Mouse (Mus musculus) hindbrain, embryonic 12.5 days (tissue): Measurements from ENCODE around the gene Antxr1. TPM values are rescaled to one million over a fixed set of nuclear protein-coding genes. Genes with fewer than 3 reads are reported as not detected.
A peak's percentile ranks its signal among the peaks of the same experiment; 100 is the strongest.
"Not testable (repeated sequence)": the region's sequence is repeated elsewhere in the genome, so short reads cannot be mapped to it uniquely, and the experiment has no call there.

Source experiments
- ATAC-seq: fragments of 200-750 bp; cut with Nextera tagmentation; 2 replicates; pipeline ENCODE4 v1.8.0; 2017; ENCODE audit warnings: moderate TSS enrichment; ENCODE audit not compliant: low FRiP score
- H3K27ac ChIP-seq: fragments of 300-500 bp; sonication (generic); 2 replicates; pipeline ENCODE4 v1.5.1; 2016; ENCODE audit warnings: mild to moderate bottlenecking
- H3K27me3 ChIP-seq: fragments of 300-500 bp; sonication (generic); 2 replicates; pipeline ENCODE4 v1.6.1; 2016; ENCODE audit warnings: mild to moderate bottlenecking
- H3K36me3 ChIP-seq: fragments of 300-500 bp; sonication (generic); 2 replicates; pipeline ENCODE4 v1.6.1; 2016; ENCODE audit warnings: mild to moderate bottlenecking
- H3K4me1 ChIP-seq: fragments of 300-500 bp; sonication (generic); 2 replicates; pipeline ENCODE4 v1.6.1; 2016
- H3K4me2 ChIP-seq: fragments of 300-500 bp; sonication (generic); replicated peaks from 2 replicates; pipeline ENCODE4 v1.6.1; 2016; ENCODE audit warnings: mild to moderate bottlenecking
- H3K4me3 ChIP-seq: fragments of 300-500 bp; sonication (generic); 2 replicates; pipeline ENCODE4 v1.5.1; 2016; ENCODE audit warnings: mild to moderate bottlenecking
- H3K9ac ChIP-seq: fragments of 300-500 bp; sonication (generic); 2 replicates; pipeline ENCODE4 v1.6.1; 2016; ENCODE audit warnings: mild to moderate bottlenecking, moderate library complexity
- H3K9me3 ChIP-seq: fragments of 300-500 bp; sonication (generic); replicated peaks from 2 replicates; pipeline ENCODE4 v1.6.1; 2016; ENCODE audit warnings: mild to moderate bottlenecking
- WGBS: fragments of 180-500 bp; shearing (Covaris S2); methylation state at CpG from one replicate; pipeline ENCODE4 v1.1.7; 2016; 5-methylcytosine and 5-hydroxymethylcytosine counted together
- polyA plus RNA-seq: library from polyadenylated mRNA; unstranded; fragments of >200 nt; fragmentation: Nextera tagmentation; extraction: Ambion mirVana; gene quantifications from 2 replicates; pipeline ENCODE4 v1.2.1, GENCODE M21; 2016

Gene Antxr1
- polyA plus RNA-seq, 1 experiment from 2014 or later, result 5.0 TPM

DNA sequence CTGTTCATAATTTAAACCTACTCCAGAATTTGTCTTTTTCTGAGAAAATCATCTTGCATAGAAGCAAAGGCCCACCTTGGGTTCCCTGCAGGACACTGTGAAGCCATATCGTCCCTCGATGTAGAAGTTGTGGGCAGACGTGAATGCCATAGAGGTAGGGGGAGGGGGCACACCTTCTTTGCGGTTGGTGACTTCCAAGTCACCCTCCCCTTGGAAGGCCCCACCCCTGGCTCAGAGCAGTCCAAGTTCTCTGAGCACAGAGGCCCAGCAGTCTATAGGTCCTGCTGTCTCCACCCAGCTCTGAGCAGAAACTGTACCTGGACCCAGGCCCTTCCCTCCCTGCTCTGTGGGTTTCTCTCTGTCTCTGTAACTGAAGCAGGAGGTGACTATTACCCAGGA is 233.7 kb downstream of the Antxr1 start:
- Histone ChIP-seq H3K4me3 (no peak overlapping the region), H3K4me2 (no peak overlapping the region), H3K36me3 (no peaks in the 10 kb centered on the region), H3K9me3 (no peaks in the 10 kb centered on the region), H3K4me1 (peaks cover 18% of the 10 kb centered on the region), H3K27me3 (no peaks in the 10 kb centered on the region), H3K9ac (0 out of 2 replicates have a peak overlapping the region, but pooled peaks have one; percentile 2), H3K27ac (no peak overlapping the region)
- 28% methylated on average over 4 of the region's 4 CpGs for WGBS
- ATAC-seq, result peak; percentile 49; the same call in 1 of the 2 replicates

DNA sequence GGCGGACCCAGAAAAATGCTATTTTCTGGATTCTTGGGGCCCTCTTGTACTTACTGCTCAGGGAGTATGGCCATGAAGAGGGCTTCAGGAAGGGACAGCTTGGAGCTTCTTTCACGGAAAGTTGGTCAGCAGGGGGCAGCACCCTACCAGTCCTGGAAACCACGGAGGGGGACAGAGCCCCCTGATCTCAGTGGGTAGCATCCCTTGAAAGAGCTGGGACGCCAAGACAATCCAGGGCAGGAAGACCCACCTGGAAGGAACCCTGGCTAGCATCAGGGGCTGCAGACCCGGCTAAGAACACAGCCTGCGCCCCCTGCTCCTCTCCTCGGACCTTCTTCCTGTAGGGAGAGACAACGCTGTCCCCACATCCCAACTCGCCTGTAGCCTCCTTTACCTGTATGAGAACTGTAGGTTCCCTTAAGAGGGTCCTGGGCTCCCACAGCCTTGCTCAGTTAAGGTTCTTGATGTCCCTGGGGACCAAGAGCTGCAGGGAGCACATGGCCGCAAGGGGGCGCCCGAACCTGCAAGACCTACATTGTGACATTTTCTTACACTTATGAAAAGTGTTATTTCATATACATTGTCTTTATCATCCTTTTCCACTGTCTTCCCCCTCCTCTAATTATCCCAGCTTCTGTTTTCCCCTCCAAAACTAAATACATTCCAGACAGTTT is 234.2 kb downstream of the Antxr1 start:
- no peak overlapping the region for H3K27ac ChIP-seq
- peak overlapping the region; percentile 53; the same call in 1 of the 2 replicates for H3K9ac ChIP-seq

DNA sequence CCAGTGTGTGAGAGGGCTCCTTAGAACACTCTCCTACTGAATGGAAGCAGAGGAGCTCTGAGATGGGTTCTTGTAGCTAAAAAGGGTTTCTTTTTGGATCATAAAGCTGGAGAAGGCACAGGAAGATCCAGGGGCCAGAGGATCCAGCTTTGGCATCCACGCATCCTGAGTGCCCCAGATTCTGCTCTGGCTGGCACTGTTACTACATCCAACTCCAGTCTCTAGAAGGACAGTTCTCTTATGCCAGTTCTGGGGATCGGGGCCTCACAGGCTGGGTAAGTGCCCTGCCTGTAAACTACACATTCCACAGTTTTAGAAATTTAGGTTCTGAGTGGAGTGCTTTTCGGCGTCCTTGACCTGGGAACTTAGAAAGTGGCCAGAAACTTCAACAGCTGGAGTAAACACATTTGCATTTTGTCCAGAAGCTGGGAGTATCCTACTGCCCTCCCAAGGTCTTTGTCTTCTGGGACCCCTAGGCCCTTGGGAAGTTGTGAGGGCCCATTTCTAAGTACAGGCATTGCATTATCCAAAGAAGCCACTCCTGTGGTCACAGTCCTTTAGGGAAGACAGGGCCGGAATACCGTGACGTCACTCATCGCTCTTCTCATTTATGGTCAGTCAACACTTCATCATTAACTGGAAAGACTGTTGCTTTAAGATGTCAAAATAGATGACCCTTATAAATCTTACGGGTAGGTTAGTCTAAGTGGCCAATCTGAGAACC is 235.2 kb downstream of the Antxr1 start:
- peaks cover 18% of the 10 kb centered on the region for H3K4me1 ChIP-seq
- H3K4me2 ChIP-seq, result no peak overlapping the region
- 87% methylated on average over 9 of the region's 9 CpGs for WGBS
- H3K9ac ChIP-seq, result no peak overlapping the region
- no peaks in the 10 kb centered on the region for H3K27me3 ChIP-seq
- no peaks in the 10 kb centered on the region for H3K36me3 ChIP-seq
- ATAC-seq, result no peak
- no peak overlapping the region for H3K4me3 ChIP-seq
- H3K27ac ChIP-seq, result no peak overlapping the region
- no peaks in the 10 kb centered on the region for H3K9me3 ChIP-seq

More for the DNA sequence above, 234.2 kb downstream of the Antxr1 start:
- ATAC-seq, result peak; percentile 47
- Histone ChIP-seq H3K9me3 (no peaks in the 10 kb centered on the region), H3K27me3 (no peaks in the 10 kb centered on the region), H3K4me3 (peak overlapping the region; percentile 22), H3K4me1 (peaks cover 18% of the 10 kb centered on the region), H3K36me3 (no peaks in the 10 kb centered on the region), H3K4me2 (peak overlapping the region; percentile 56)
- WGBS, result 17% methylated on average over 12 of the region's 12 CpGs

DNA sequence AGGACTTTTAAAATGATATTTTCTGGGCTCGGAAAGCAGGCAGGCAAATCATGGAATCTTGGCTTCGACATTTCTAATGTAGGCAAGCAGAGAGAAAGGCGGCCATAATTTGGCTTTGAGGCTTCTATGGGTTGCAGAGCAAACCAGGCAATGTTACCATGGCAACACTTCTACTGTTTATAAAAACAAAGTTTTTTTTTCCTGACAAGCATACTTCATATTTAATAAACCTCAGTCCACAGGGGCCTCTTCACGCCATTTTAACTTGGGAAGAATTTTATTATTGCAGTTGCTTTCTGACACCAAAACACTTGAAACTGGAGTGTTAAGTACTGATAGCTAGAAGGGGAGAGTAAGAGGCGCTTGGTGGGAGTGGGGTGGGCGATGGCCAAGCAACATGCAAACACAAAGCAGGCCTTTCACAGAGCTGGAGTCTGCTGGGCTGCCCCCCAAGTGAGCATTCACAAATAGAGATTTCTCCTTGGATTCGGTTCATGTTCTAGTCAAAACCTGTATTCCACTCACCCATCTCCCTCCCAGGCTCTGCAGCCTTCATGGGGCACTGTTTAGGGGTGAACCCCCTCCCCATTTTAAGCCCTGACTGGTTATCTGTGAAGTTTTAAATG is 235.8 kb downstream of the Antxr1 start:
- Histone ChIP-seq H3K4me3 (no peak overlapping the region), H3K4me2 (no peak overlapping the region), H3K9ac (no peak overlapping the region), H3K4me1 (peaks cover 18% of the 10 kb centered on the region), H3K9me3 (no peaks in the 10 kb centered on the region), H3K27ac (no peak overlapping the region), H3K36me3 (no peaks in the 10 kb centered on the region), H3K27me3 (no peaks in the 10 kb centered on the region)
- ATAC-seq, result no peak
- 40% methylated on average over 7 of the region's 7 CpGs for WGBS

DNA sequence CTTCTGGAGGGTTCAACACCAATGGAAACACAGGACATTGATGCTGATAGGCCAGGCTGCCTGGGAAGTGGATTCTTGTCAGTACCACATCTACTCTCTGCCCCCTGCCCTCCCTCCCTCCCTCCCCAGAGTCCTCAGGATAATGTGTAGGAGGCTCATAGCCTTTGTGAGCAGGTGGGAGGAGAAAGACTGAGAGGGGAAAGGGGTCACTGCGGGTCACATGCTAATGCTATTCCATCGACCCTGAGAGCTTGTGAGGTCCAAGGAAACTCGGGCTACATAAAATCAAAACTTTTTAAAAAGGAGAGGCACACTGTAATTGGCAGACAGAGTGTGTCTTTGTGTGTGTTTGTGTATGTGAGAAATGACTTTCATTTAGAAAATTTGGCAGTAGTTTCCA is 236.4 kb downstream of the Antxr1 start:
- no peak for ATAC-seq
- 17% methylated on average over 3 of the region's 3 CpGs for WGBS
- H3K9ac ChIP-seq, result no peak overlapping the region
- no peak overlapping the region for H3K27ac ChIP-seq
- no peak overlapping the region for H3K4me3 ChIP-seq
- no peak overlapping the region for H3K4me2 ChIP-seq
- no peaks in the 10 kb centered on the region for H3K36me3 ChIP-seq
- H3K9me3 ChIP-seq, result no peaks in the 10 kb centered on the region
- no peaks in the 10 kb centered on the region for H3K27me3 ChIP-seq
- H3K4me1 ChIP-seq, result peaks cover 18% of the 10 kb centered on the region

DNA sequence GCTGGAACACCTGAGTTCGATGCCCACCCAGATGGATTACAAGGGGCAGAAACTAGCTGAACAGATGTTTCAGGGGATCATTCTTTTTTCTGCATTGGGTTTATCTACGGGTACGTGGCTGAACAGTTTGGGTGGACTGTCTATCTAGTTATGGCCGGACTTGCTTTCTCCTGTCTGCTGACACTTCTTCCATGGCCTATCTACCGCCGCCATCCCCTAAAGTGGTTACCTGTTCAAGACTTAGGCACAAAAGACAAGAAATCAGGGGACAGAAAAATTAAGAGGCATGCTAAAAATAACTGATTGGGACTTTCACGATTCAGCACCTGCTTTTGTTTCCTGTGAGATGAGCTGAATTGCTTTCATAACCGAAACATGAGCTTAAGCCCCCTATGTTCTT is 242.0 kb downstream of the Antxr1 start:
- H3K4me3 ChIP-seq, H3K27me3 ChIP-seq, ATAC-seq, H3K4me1 ChIP-seq, H3K27ac ChIP-seq, H3K9me3 ChIP-seq, H3K9ac ChIP-seq, H3K4me2 ChIP-seq: not testable (repeated sequence)
- peaks cover 21% of the 10 kb centered on the region for H3K36me3 ChIP-seq
- 96% methylated on average over 8 of the region's 8 CpGs for WGBS

DNA sequence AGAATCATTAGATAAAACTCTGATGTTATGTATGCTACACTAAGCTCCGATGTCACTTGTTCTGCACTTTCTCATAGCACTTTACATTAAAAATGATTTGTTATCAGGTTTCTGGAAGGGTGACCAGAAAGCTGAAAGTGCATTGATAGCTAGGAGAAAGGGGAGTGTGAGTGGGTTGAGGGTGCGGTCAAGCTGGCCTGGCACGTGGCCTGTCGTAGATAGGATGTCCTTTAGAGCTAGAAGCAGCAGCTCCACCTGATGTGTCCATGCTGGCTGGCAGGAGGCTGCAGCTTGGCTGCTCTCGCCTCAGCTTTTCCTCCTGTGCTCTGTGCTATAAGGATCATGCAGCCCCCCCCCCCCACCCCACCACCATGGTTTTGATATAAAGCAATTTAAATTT is 243.1 kb downstream of the Antxr1 start:
- no peaks in the 10 kb centered on the region for H3K9me3 ChIP-seq
- peaks cover 30% of the 10 kb centered on the region for H3K36me3 ChIP-seq
- no peak overlapping the region for H3K4me2 ChIP-seq
- no peaks in the 10 kb centered on the region for H3K4me1 ChIP-seq
- ATAC-seq, result no peak
- H3K9ac ChIP-seq, result no peak overlapping the region
- no peak overlapping the region for H3K27ac ChIP-seq
- H3K27me3 ChIP-seq, result no peaks in the 10 kb centered on the region
- no peak overlapping the region for H3K4me3 ChIP-seq
- WGBS, result 92% methylated on average over 5 of the region's 5 CpGs

DNA sequence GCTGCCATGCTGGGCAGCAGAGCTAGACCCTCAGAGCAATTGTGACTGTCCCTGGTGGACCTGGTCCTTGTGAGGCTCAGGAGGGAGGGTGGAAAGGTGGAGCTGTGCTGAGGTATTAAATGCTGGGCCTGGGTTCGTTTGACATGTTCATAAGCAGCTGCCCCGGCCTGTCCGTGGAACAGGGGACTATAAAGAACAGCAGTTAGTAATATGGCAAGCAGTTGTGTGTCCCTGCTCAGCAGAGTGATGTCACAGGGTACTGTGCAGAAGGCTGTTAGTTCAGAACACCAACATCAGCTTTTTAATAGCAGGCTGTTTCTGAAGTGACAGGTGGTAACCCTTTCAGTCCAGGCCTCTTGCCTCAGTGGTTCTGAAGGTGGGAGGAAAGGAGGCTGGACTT is 244.7 kb downstream of the Antxr1 start:
- Histone ChIP-seq H3K4me1 (no peaks in the 10 kb centered on the region), H3K4me2 (no peak overlapping the region), H3K27ac (no peak overlapping the region), H3K27me3 (no peaks in the 10 kb centered on the region), H3K9ac (no peak overlapping the region), H3K36me3 (peaks cover 40% of the 10 kb centered on the region), H3K9me3 (no peaks in the 10 kb centered on the region), H3K4me3 (no peak overlapping the region)
- no peak for ATAC-seq
- WGBS, result 94% methylated on average over 3 of the region's 3 CpGs

DNA sequence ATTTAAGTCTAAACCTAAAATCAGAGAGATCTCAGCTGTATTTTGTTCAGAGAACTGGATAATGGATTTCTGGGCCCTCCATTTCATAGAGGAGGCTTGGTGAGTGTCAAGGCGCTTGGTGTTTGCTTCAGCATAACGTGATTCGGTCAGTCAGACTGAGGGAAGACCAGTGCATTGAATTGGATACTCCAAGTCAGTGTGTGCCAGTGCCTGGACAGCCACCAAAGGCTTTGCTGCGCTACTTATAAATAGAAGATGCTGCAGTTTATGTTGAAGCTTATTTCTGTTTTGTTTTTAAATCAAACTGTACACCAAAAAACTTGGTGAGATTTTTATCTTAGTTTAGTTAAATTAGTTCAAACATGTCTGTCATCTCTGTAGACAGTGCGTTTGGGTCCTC is 247.3 kb downstream of the Antxr1 start:
- 91% methylated on average over 5 of the region's 5 CpGs for WGBS
- no peak overlapping the region for H3K4me2 ChIP-seq
- no peaks in the 10 kb centered on the region for H3K4me1 ChIP-seq
- H3K4me3 ChIP-seq, result no peak overlapping the region
- H3K27ac ChIP-seq, result no peak overlapping the region
- H3K36me3 ChIP-seq, result peaks cover 64% of the 10 kb centered on the region
- H3K9me3 ChIP-seq, result no peaks in the 10 kb centered on the region
- no peak for ATAC-seq
- no peak overlapping the region for H3K9ac ChIP-seq
- H3K27me3 ChIP-seq, result no peaks in the 10 kb centered on the region

DNA sequence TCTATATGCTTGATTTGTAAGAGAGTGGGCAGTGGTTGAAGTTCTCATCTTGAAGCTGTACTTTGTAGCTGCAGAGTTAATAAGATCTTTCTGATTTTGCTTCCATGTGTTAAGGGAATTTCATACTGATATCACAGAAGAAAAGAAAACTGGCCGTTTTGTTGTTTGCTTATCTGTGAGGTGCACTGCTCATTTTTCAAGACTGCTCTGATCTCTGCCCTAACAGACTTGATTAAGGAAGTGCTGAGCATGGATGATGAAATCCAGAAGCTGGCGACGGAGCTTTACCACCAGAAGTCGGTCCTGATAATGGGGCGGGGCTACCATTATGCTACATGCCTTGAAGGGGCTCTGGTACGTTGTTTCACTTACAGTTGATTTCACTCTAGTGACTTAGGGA is 250.6 kb downstream of the Antxr1 start:
- WGBS, result 89% methylated on average over 6 of the region's 6 CpGs
- no peak for ATAC-seq

More for the DNA sequence above, 250.6 kb downstream of the Antxr1 start:
- H3K4me2 ChIP-seq, result no peak overlapping the region
- no peaks in the 10 kb centered on the region for H3K27me3 ChIP-seq
- H3K27ac ChIP-seq, result no peak overlapping the region
- H3K4me1 ChIP-seq, result no peaks in the 10 kb centered on the region
- no peak overlapping the region for H3K4me3 ChIP-seq
- no peaks in the 10 kb centered on the region for H3K9me3 ChIP-seq
- H3K9ac ChIP-seq, result no peak overlapping the region
- H3K36me3 ChIP-seq, result peaks cover 79% of the 10 kb centered on the region
